Mouse (Mus musculus): ENCODE data around the gene Grk3.

DNA sequence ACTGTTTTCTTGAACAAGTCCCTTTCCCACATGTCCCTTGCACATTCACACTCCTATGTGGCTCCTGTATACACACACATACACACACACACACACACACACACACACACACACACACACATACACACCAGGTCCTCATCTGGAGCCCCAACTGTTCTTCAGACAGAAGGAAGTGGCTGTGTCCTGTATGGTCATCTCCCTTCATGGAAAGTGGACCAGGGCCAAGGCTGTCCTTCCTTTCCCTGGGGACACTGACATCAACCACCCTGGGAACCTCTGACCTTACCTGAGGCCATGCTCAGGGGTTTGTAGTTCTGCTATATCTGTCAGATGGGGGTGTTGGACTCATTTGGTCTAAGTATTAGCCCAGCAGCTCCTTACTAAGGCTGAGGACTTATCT, 123.2 kb downstream of the Grk3 start:
- no peak for TF ChIP-seq CTCF (IDR thresholded peaks at IDR 0.05; ENCODE audit: low read depth)
- TF ChIP-seq EP300 (optimal IDR thresholded peaks at IDR 0.05): no peak
